Comparison of ENCODE assay signal across 8 mouse cellular contexts in genomic region chr2:160733131-160733531, GRCm38 (mm10). TPM values are rescaled to one million over a fixed set of nuclear protein-coding genes. Genes with fewer than 3 reads are reported as not detected.
DNase-seq lines count a peak whose midpoint lies in the region; ATAC-seq and TF ChIP-seq lines count a peak whose summit lies in the region.

No protein-coding gene starts in this region.

- intact Hi-C loops in gastrocnemius, postnatal 36 days (cut with DNase I): no loop called here

- H3K4me2 ChIP-seq in hindbrain, embryonic 14.5 days (replicated peaks): peak overlapping the region; percentile 88
- peak overlapping the region; percentile 92 for H3K4me2 ChIP-seq in midbrain, embryonic 15.5 days

- WGBS in hindbrain, embryonic 14.5 days: 63% methylated on average over 7 of the region's 7 CpGs
- 70% methylated on average over 7 of the region's 7 CpGs for WGBS in midbrain, embryonic 15.5 days

- TF ChIP-seq CTCF in E14TG2a.4 (conservative IDR thresholded peaks at IDR 0.05; ENCODE audit: low read length): no peak

- peak; percentile 88 for DNase-seq in heart, adult 11 months
- DNase-seq in heart, postnatal 4 days: no peak
- no peak for DNase-seq in hindbrain, embryonic 14.5 days (ENCODE audit: low spot score)
- no peak for DNase-seq in embryo, embryonic 9.5 days (ENCODE audit: extremely low spot score)
- no peak for DNase-seq in gastrocnemius, postnatal 36 days

- peak overlapping the region; percentile 100 for H3K9ac ChIP-seq in hindbrain, embryonic 14.5 days
- H3K9ac ChIP-seq in midbrain, embryonic 15.5 days: peak overlapping the region; percentile 98

- no peak for ATAC-seq in hindbrain, embryonic 14.5 days (ENCODE audit: low FRiP score)
- ATAC-seq in midbrain, embryonic 15.5 days (replicated peaks): no peak
- ATAC-seq in erythroblast, adult 5-6 weeks (replicated peaks; ENCODE audit: low FRiP score, poor library complexity, severe bottlenecking): no peak

- H3K27ac ChIP-seq in hindbrain, embryonic 14.5 days: no peak overlapping the region
- H3K27ac ChIP-seq in midbrain, embryonic 15.5 days: no peak overlapping the region

- peaks cover 38% of the 10 kb centered on the region for H3K36me3 ChIP-seq in E14TG2a.4 (ENCODE audit: insufficient read depth, low read length)
- H3K36me3 ChIP-seq in hindbrain, embryonic 14.5 days (replicated peaks; ENCODE audit: control insufficient read depth, insufficient read depth): peaks cover 25% of the 10 kb centered on the region; the same call in 1 of the 2 replicates
- H3K36me3 ChIP-seq in midbrain, embryonic 15.5 days (replicated peaks): no peaks in the 10 kb centered on the region

- peaks cover 10% of the 10 kb centered on the region; the same call in 1 of the 2 replicates for H3K27me3 ChIP-seq in E14TG2a.4 (ENCODE audit: insufficient read depth, low read length)
- H3K27me3 ChIP-seq in hindbrain, embryonic 14.5 days (ENCODE audit: control insufficient read depth, insufficient read depth, low read length): no peaks in the 10 kb centered on the region
- no peaks in the 10 kb centered on the region for H3K27me3 ChIP-seq in midbrain, embryonic 15.5 days (replicated peaks)

- H3K4me3 ChIP-seq in E14TG2a.4 (replicated peaks; ENCODE audit: low read length): peak overlapping the region; percentile 95
- H3K4me3 ChIP-seq in hindbrain, embryonic 14.5 days (replicated peaks; ENCODE audit: low read length): peak overlapping the region; percentile 93
- H3K4me3 ChIP-seq in midbrain, embryonic 15.5 days: peak overlapping the region; percentile 91

- no peaks in the 10 kb centered on the region for H3K9me3 ChIP-seq in E14TG2a.4 (ENCODE audit: low read length)
- no peaks in the 10 kb centered on the region for H3K9me3 ChIP-seq in hindbrain, embryonic 14.5 days (ENCODE audit: control insufficient read depth, low read length)
- H3K9me3 ChIP-seq in midbrain, embryonic 15.5 days: no peaks in the 10 kb centered on the region

- peaks cover 74% of the 10 kb centered on the region for H3K4me1 ChIP-seq in E14TG2a.4 (replicated peaks; ENCODE audit: low read depth, low read length)
- H3K4me1 ChIP-seq in hindbrain, embryonic 14.5 days (replicated peaks; ENCODE audit: control insufficient read depth, insufficient read depth, low read length): peaks cover 47% of the 10 kb centered on the region
- H3K4me1 ChIP-seq in midbrain, embryonic 15.5 days: peaks cover 58% of the 10 kb centered on the region

RNA-seq across cellular contexts. Expression of gene Plcg1, which starts 2.0 kb away (rescaled TPM):
- total RNA-seq in heart, postnatal 4 days (2021): 10 to 100 TPM; 92.0 to 93.6 TPM
- 56.3 and 62.8 TPM in 2 replicates for polyA plus RNA-seq in hindbrain, embryonic 14.5 days (2014; fragmentation: Nextera tagmentation; extraction: Ambion mirVana)
- 64.3 and 68.4 TPM in 2 replicates for polyA plus RNA-seq in midbrain, embryonic 15.5 days (2015; fragmentation: Nextera tagmentation; extraction: Ambion mirVana)
- 0.38 and 1.3 TPM in 2 replicates for total RNA-seq in erythroblast, adult 5-6 weeks (2015; ENCODE audit: low replicate concordance)
- total RNA-seq in erythroblast, adult 5-6 weeks (2017; ENCODE audit: low replicate concordance): 2.8 and 6.1 TPM in 2 replicates
- 10 to 100 TPM; 16.8 to 20.5 TPM for total RNA-seq in gastrocnemius, postnatal 36 days (2021)
